Mouse (Mus musculus) spleen, adult 18-20 months (tissue): ENCODE data around the gene Mylk4.

ENCODE experiments used
- DNase-seq, 2 experiments: peaks; one replicate each; pipeline ENCODE4 v3.0.0; 2022; ENCODE audit warnings: mixed read lengths in 2 of 2

Mylk4 gene

DNA sequence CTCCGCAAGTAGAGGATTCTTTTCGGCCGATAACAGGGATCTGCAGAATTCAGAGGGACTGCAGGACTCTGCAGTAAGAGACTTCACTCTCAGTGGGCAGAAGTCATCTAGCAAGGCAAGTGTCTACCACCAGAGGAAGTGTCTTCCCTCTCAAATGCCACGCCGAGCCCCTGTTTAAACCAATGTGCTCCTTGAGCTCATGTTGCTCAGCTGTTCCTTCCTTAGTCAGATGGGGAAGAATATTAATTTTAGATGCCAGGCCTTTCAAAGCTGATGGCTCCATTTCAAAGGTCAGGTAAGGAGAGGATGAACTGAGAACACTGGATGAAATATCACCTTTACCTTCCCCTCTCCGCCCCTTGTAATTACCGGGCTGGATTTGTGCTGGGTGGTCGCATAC lies at the start of gene Mylk4:
Gene Mylk4 (minus strand): TSS at position 139 of the 400 bp plus-strand sequence.
- DNase-seq: no peak

GRCm38 (mm10) chr13:32833237-32833636 lies 49.5 kb upstream of the Mylk4 start:
- no peak for DNase-seq

GRCm38 (mm10) chr13:32832776-32833175 lies 49.0 kb upstream of the Mylk4 start:
- no peak for DNase-seq

DNA sequence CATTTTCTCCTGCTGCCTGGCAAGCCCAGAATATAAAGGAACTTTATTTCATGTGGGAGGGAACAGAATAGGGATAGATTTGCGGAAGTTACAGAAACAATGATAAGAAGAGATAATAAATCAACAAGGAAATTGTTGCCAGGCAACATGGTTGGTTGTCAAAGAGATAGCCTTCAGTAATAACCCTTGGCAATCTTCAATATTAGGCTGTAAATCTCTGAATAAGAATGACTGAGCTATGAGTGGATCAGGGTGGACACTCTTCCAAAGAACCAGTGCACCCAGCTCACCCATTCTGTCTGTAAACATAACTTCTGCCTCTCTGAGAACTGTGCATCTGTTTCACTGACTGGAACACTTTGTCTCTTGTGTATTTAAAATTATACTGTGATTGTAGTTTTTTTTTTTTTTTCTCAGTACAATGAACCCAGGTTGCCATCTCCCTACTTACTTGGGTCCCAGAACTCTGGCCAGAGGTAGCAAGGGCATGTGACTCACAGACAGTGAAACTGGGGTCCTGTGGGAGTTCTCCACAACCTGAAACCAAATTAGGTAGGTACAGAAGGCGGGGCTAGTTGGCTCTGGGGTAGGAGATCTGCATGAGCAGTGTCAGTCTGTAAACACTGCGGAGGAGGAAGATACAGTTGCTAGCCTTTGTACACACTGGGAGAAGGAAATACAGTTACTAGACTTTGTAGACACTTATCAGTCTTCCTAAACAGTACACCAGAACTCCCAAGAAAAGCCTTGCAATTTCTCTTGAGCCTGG lies 47.9 kb upstream of the Mylk4 start:
- DNase-seq: peak; percentile 57 to 70

DNA sequence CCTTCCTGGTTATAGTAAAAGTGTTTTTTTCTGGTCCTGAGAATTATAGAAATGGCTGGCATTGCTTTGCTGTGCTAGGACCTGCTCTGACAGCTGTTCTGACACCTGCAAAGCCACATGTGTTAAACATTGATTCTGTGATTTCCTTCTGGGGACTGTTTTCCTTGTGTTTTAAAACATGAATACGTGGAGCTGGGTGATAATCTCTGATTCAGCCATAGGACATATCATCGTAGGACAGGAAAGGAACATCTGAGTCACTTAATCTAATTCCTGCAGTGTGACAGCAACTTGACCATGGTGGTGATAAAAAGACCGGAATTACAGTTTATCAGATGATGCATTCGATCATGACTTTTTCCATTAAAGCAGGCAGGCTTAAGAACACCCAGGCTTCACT lies 45.1 kb upstream of the Mylk4 start:
- DNase-seq: no peak

DNA sequence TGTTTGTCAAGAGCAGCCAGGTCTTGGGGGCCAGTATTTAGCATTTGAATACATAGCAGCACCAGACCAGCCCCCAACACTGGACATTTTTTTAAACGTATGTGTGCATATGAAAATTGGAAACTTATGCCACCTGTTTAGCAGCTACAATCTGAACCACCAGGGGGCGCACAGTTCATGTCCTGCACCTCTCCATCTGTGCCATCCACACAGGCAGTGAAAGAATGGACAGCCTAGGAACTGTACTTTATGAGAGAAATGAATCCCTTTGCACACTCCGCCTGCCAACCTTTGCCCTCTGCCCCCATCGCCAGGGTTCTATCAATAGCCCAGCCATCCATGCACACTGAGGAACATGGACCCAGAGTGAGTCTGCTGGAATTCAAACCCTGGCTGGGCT lies 44.2 kb upstream of the Mylk4 start:
- DNase-seq: peak; percentile 57 to 85

DNA sequence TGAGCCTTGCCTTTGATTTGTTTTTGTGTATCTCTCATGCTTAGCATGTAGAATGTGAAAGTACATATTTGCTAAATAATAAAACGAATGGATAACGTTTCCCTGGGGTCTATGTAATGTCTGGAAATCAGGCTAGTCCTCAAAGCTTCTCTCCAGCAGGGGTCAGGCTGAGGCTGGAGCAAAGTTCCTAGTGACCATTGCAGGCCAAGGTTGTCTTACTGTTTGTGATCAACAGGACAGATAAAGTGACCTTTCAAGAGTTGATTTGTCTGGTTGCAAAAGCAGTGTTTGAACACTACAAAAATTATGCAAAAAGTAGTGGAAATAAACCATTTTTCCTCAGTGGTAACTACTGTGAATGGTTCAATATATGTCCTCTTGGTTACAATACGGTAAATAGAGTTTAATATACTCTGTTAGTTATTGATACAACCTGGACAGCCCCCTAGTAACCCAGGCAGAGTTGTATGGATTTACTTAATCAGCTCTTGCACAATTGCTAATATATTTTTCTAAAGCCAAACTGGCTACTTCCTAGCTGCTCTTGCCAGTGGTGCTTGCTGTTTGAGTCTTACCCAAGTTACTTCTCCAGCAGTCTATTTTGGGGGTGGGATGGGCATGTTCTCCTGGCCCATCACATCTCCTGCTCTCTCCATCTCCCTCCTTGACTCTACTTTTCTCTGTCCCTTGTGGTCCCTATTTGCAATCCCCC lies 43.5 kb upstream of the Mylk4 start:
- DNase-seq: no peak

DNA sequence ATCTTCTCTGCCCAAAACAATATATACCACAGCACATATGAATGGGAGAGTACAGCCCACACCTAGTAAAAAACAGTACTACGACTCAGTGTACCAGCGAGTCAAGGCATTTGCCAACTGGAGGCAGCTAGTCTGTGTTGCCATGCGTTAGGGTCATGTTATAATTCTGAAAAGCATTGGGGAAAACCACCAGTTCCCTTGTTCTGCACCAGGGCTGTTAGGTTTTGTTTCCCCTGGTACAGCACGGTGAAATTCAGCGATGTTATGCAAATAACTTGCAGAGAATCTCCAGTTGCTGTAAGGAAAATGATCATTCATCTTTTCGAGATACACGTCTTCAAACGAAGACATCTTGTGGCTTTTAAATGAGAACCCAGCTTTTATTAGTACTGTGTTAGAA lies 41.8 kb upstream of the Mylk4 start:
- no peak for DNase-seq

GRCm38 (mm10) chr13:32824377-32825330 lies 40.9 kb upstream of the Mylk4 start:
- DNase-seq: no peak

DNA sequence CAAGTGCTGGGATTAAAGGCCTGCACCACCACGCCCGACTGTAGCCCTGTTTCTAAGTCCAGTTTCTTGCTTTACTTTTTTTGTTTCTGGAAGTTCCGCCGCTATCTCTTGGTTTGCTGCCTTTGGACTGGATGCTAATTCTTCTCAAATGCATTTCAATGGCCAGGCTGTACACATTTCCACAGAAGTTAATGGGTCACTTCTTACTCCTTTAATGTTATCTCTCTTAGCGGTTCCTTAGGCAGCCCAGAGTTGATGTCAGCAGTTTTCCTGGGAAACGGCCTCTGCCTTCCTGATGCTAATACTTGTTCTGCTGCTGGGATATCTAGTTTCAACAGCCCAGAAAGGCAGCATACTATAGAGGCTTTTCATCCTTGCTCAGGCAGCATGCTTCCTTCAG lies 39.4 kb upstream of the Mylk4 start:
- DNase-seq: no peak

- DNase-seq: no peak
Observed at GRCm38 (mm10) chr13:32821671-32822070, 37.9 kb upstream of the Mylk4 start.

DNA sequence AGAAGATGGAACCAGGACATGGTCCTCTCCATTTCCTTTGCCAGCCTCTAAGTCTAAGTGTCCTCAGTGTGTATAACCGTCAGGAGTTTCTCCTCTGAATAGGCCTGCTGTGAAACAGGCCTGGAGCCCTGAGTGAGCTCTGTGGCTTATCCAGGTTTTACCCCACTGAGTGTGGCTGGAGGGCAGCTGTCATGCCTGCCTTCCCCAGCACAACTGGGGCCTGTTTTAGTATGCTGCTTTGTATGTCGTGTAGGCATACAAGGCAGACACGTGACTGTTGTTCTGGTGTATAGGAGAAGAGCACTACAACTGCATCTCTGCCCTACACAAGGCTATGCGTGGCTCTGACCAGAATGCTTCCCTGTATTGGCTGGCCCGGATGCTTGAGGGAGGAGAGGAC lies 36.2 kb upstream of the Mylk4 start:
- no peak for DNase-seq

GRCm38 (mm10) chr13:32819241-32819640 lies 35.5 kb upstream of the Mylk4 start:
- no peak for DNase-seq

DNA sequence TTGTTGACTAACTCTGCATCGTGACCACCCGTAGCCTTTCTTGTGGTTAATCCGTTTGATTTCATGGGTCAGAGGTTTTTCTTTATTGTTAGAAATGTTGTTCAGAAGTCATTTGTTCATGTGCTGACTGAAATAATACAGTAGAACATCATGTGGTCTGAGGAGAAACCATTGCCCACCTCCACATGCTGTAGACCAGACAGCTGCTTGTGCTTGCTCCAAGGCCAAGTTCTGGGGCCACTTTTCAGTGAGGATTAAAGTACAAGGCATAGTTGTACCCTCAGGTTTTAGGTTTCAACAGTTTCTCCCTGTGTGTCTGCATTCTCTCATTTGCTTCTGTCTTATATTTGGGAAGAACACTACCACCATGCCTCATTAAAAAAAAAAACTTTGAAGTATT lies 23.9 kb upstream of the Mylk4 start:
- no peak for DNase-seq

- DNase-seq: no peak
Observed at GRCm38 (mm10) chr13:32806820-32807219, 23.1 kb upstream of the Mylk4 start.

- DNase-seq: no peak
Observed at GRCm38 (mm10) chr13:32803701-32804345, 20.1 kb upstream of the Mylk4 start.

DNA sequence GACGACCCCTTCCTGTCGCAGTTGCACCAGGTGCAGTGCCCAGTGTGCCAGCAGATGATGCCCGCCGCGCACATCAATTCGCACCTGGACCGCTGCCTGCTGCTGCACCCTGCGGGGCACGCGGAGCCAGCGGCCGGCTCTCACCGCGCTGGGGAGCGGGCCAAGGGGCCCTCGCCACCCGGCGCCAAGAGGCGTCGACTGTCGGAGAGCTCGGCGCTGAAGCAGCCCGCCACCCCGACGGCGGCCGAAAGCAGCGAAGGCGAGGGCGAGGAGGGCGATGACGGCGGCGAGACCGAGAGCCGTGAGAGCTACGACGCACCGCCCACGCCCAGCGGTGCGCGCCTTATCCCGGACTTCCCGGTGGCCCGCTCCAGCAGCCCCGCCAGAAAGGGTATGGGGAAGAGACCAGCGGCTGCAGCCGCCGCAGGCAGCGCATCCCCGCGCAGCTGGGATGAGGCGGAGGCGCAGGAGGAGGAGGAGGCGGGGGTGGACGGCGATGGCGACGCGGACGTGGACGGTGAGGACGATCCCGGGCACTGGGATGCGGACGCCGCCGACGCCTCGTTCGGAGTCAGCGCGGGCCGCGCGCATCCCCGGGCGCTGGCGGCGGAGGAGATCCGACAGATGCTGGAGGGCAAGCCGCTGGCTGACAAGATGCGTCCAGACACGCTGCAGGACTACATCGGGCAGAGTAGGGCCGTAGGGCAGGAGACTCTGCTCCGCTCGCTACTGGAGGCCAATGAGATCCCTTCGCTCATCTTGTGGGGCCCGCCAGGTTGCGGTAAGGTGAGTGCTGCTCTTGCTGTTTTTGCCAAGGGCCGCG lies 18.7 kb upstream of the Mylk4 start, which contains the start of gene D930007J09Rik:
Gene D930007J09Rik (minus strand): TSS at position 591 of the 823 bp plus-strand sequence.
- peak in 1 of 2 experiments; percentile 30 for DNase-seq

DNA sequence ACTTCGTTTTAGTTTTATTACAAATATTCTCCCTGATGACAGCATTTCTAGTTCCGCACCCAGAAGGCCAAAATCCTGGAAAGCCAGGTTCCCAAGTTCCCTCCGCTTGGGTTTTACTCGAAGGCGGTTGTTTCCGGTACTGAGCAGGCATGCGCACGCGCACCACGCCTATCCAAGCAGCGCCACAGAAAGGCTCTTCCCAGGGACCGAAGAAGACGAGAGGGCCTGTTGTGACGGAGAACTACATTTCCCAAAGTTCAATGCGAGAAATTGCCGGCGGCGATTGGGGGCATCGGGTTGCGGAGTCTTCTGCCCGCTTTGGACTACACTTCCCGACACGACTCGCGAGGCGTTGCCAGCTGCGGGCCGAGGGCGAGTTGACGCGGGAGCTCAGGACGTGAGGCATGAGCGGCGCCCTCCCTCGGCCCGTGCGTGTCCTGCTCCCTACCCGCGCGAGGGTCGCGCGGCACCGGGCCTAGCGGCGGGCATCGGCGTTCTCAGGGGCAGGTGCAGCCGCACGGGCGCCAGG lies 18.0 kb upstream of the Mylk4 start, which contains the start of gene Wrnip1:
Gene Wrnip1 (plus strand): TSS at position 346 of the 529 bp plus-strand sequence.
- peak; percentile 84 to 91 for DNase-seq

DNA sequence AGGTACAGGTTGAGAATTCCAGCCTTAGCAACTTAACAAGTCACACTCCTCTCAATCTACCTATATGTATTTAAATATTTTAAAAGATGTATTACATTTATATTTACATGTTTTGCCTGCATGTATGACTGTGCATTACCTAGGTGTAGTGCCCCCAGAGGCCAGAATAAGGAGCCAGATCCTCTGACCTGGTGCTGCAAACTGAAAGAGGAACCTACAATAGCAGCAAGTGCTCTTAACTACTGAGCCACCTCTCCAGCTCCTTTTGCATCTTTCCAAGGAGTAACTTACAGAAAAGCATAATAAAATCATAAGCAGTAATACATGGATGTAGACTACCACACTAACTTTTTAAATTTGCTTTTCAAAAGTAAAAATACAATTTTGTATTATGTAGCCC lies 17.1 kb upstream of the Mylk4 start:
- DNase-seq: peak; percentile 21 to 28

DNA sequence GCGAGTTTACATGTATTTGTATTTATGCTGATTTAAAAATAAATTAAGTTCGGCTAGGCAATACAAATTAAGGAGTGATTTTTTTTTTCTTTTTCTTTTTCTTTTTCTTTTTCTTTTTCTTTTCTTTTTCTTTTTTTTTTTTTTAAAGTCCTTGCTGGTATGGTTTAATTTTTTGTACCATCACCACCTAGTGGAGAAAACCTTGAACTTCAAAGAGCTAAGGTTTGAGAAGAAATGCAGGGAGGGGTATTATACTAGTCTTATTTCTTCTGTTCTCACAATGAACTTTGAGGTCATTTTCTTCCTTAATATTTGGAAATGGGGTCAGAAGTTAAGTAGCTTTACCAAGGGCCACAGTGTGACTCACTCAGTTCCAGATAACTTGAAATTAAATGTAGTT lies 15.4 kb upstream of the Mylk4 start:
- no peak for DNase-seq

GRCm38 (mm10) chr13:32797085-32797484 lies 13.3 kb upstream of the Mylk4 start:
- DNase-seq: no peak
